Mouse (Mus musculus): ENCODE data around the gene Smpd4. TPM values are rescaled to one million over a fixed set of nuclear protein-coding genes. Genes with fewer than 3 reads are reported as not detected.

Gene Smpd4
- polyA plus RNA-seq, 1 experiment from 2014 or later, result 66.7 TPM

- Histone ChIP-seq H3K27me3 (replicated peaks; ENCODE audit: low read depth, poor library complexity, severe bottlenecking) (no peaks in the 10 kb centered on the region), H3K4me1 (no peaks in the 10 kb centered on the region), H3K27ac (replicated peaks) (no peak overlapping the region), H3K4me3 (no peak overlapping the region), H3K9me3 (no peaks in the 10 kb centered on the region), H3K36me3 (replicated peaks) (peaks cover 96% of the 10 kb centered on the region)
- 93% methylated on average over 5 of the region's 5 CpGs for WGBS
- no peak for DNase-seq (ENCODE audit: low spot score)
Measured at GRCm38 (mm10) chr16:17656212-17656871, 37.2 kb downstream of the Smpd4 start.

DNA sequence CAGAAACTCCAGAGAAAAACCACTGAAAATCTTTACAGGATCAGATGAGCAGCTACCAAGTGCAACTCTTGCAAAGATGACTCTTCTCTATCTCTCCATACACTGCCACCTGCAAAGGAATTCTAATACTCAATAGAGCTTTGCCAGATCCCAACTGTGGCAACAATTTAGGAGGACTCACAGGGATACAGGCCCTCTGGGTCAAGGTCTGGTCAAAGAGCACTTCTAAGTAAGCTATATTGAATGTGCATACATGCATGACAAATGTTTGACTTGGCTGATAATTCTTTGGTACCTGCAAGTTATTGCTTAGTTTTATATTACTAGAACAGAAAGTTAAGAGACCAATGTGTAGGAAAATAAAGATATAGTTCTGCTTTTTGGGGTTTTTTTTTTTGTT is 46.4 kb downstream of the Smpd4 start:
- Histone ChIP-seq H3K9me3 (no peaks in the 10 kb centered on the region), H3K4me3 (no peak overlapping the region), H3K4me1 (no peaks in the 10 kb centered on the region), H3K27me3 (replicated peaks; ENCODE audit: low read depth, poor library complexity, severe bottlenecking) (no peaks in the 10 kb centered on the region), H3K36me3 (replicated peaks) (peaks cover 96% of the 10 kb centered on the region), H3K27ac (replicated peaks) (no peak overlapping the region)
- DNase-seq (ENCODE audit: low spot score), result no peak

DNA sequence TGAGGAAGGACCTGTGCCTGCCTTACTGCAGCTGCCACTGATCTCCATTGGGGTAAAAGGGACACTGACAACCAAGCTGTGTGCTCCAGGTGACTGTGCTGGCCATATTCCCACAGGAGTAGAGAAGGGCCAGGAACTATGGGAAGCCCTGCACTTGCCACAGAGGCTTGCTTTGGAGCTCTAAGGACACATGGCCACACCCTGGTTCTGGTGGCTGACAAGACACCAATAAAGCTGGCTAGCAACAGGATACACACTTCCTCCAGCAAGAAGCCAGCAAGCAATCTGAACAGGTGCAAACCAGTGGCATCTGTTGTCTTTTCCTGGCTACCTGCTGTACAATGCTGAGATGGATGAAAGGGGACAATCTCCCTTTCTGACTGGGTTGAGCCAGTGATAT is 50.7 kb downstream of the Smpd4 start:
- H3K27ac ChIP-seq (replicated peaks), result no peak overlapping the region
- H3K4me3 ChIP-seq, result no peak overlapping the region
- H3K27me3 ChIP-seq (replicated peaks; ENCODE audit: low read depth, poor library complexity, severe bottlenecking), result no peaks in the 10 kb centered on the region
- no peak for DNase-seq (ENCODE audit: low spot score)
- no peaks in the 10 kb centered on the region for H3K4me1 ChIP-seq
- H3K36me3 ChIP-seq (replicated peaks), result peaks cover 98% of the 10 kb centered on the region
- no peaks in the 10 kb centered on the region for H3K9me3 ChIP-seq

Other genes with a start within 250 kb of the Smpd4 start
- gene Snap29, start 213.4 kb upstream of the Smpd4 start, polyA plus RNA-seq (2016; fragmentation: Nextera tagmentation; extraction: Ambion mirVana), result 9.8 and 11.2 TPM in 2 replicates
- 38.0 and 39.0 TPM in 2 replicates for gene Pi4ka, start 213.0 kb upstream of the Smpd4 start, polyA plus RNA-seq (2016; fragmentation: Nextera tagmentation; extraction: Ambion mirVana)
- 70.9 and 73.3 TPM in 2 replicates for gene Crkl, start 167.4 kb upstream of the Smpd4 start, polyA plus RNA-seq (2016; fragmentation: Nextera tagmentation; extraction: Ambion mirVana)
- 0.75 and 1.1 TPM in 2 replicates for gene Aifm3, start 129.7 kb upstream of the Smpd4 start, polyA plus RNA-seq (2016; fragmentation: Nextera tagmentation; extraction: Ambion mirVana)
- gene Lztr1, start 110.7 kb upstream of the Smpd4 start, polyA plus RNA-seq (2016; fragmentation: Nextera tagmentation; extraction: Ambion mirVana), result 84.2 and 87.5 TPM in 2 replicates
- gene Thap7, start 88.2 kb upstream of the Smpd4 start, polyA plus RNA-seq (2016; fragmentation: Nextera tagmentation; extraction: Ambion mirVana), result 49.4 and 52.2 TPM in 2 replicates
- 0.10 TPM in 1 of 2 replicates, not detected in the other for gene Lrrc74b, start 58.1 kb upstream of the Smpd4 start, polyA plus RNA-seq (2016; fragmentation: Nextera tagmentation; extraction: Ambion mirVana)
- 0.21 and 0.24 TPM in 2 replicates for gene P2rx6, start 57.5 kb upstream of the Smpd4 start, polyA plus RNA-seq (2016; fragmentation: Nextera tagmentation; extraction: Ambion mirVana)
- 1.5 and 1.6 TPM in 2 replicates for gene Slc7a4, start 36.1 kb upstream of the Smpd4 start, polyA plus RNA-seq (2016; fragmentation: Nextera tagmentation; extraction: Ambion mirVana)
- gene Ccdc74a, start 27.1 kb downstream of the Smpd4 start, polyA plus RNA-seq (2016; fragmentation: Nextera tagmentation; extraction: Ambion mirVana), result 5.3 and 6.6 TPM in 2 replicates
- gene Med15, start 113.5 kb downstream of the Smpd4 start, polyA plus RNA-seq (2016; fragmentation: Nextera tagmentation; extraction: Ambion mirVana), result 50.3 and 50.5 TPM in 2 replicates
- gene Klhl22, start 140.3 kb downstream of the Smpd4 start, polyA plus RNA-seq (2016; fragmentation: Nextera tagmentation; extraction: Ambion mirVana), result 64.9 and 72.8 TPM in 2 replicates
- 9.3 and 10.5 TPM in 2 replicates for gene Scarf2, start 177.9 kb downstream of the Smpd4 start, polyA plus RNA-seq (2016; fragmentation: Nextera tagmentation; extraction: Ambion mirVana)
- gene B830017H08Rik, start 213.8 kb downstream of the Smpd4 start, polyA plus RNA-seq (2016; fragmentation: Nextera tagmentation; extraction: Ambion mirVana), result not detected in 2 replicates
- gene Car15, start 219.0 kb downstream of the Smpd4 start, polyA plus RNA-seq (2016; fragmentation: Nextera tagmentation; extraction: Ambion mirVana), result 2.5 and 4.1 TPM in 2 replicates

Measured in embryonic facial prominence, embryonic 10.5 days (tissue).